Mouse (Mus musculus) thymus, adult 2 months (tissue): Measurements from ENCODE around the gene Pstk.
A peak's percentile ranks its signal among the peaks of the same experiment; 100 is the strongest.

Experiments used
- CTCF ChIP-seq: fragments of 200-500 bp; IDR thresholded peaks from 2 replicates; pipeline ENCODE4 v1.5.1; 2012; ENCODE audit warnings: mild to moderate bottlenecking, control low read depth, low read length, moderate library complexity, borderline replicate concordance; ENCODE audit not compliant: control insufficient read depth, poor library complexity, insufficient read depth; ENCODE audit errors: extremely low read depth
- POLR2A ChIP-seq: fragments of 200-500 bp; IDR thresholded peaks from 2 replicates; pipeline ENCODE4 v1.6.1; 2012; ENCODE audit warnings: mild to moderate bottlenecking, low read length, control low read depth, moderate library complexity; ENCODE audit not compliant: control insufficient read depth, poor library complexity, insufficient read depth; ENCODE audit errors: extremely low read depth

GRCm38 (mm10) chr7:131370648-131371469 lies at the start of gene Pstk:
- TF ChIP-seq CTCF (peak; percentile 91), POLR2A (peak; percentile 76; the same call in 1 of the 2 replicates)
